Mouse (Mus musculus): ENCODE results near the gene Vsx2.
"Not testable (repeated sequence)": the region's sequence is repeated elsewhere in the genome, so short reads cannot be mapped to it uniquely, and the experiment has no call there.

Vsx2 gene

DNA sequence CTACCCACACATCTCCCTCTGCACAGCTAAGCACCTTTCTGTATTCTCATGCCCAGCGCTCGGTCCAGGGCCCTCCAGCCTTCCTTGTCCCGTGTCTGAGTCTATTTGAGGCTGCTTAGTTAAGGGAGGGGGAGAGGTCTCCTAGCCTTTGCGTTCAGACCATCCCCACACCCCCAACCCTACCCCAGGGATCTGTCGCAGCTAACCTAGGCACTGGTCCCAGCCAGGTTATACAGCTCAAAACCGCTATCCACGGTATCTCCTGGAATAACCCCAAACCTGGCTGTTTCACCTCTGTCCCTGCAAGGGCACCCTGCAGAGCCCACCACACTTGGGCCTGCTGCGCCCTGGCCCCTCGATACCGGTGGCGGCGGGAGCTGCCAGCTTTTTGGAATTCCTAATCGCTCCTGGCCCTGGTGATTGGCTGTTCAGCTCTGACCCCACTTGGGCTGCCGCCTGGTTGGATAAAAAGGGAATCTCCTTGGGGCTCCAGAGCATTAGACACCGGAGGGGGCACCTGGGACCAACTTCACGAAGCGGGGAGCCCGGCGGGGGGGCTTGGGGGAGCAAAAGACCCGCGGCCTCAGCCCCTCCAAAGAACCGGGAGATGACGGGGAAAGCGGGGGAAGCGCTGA is at the start of gene Vsx2:
Gene Vsx2, plus strand, starts transcription at position 427 of the 635 bp plus-strand sequence.
- DNase-seq (ENCODE audit: low read depth, low spot score), result no peak

- no peak for DNase-seq (ENCODE audit: low read depth, low spot score)
Measured at GRCm38 (mm10) chr12:84523728-84524127, 45.8 kb upstream of the Vsx2 start.

GRCm38 (mm10) chr12:84524147-84525050 is 45.2 kb upstream of the Vsx2 start:
- no peak for DNase-seq (ENCODE audit: low read depth, low spot score)

DNA sequence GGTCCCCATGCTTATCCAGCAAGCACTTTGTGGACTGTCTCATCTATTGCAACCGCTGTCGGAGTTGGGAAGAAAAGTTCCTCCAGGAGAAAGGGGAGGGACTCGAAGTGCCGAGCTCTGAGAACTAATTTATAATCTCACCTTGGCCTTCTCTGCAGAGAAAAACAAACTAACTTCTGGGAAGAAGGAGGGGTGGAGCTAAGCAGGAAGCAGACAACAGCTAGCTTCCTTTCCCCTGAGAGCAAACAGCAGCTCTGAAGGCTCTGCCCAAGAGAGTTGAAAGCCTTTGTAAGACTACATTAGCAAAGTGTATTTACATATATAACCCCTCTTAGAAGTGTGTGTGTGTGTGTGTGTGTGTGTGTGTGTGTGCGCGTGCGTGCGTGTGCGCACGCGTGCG is 44.1 kb upstream of the Vsx2 start:
- no peak for DNase-seq (ENCODE audit: low read depth, low spot score)

- no peak for DNase-seq (ENCODE audit: low read depth, low spot score)
Measured at GRCm38 (mm10) chr12:84530426-84530825, 39.1 kb upstream of the Vsx2 start.

DNA sequence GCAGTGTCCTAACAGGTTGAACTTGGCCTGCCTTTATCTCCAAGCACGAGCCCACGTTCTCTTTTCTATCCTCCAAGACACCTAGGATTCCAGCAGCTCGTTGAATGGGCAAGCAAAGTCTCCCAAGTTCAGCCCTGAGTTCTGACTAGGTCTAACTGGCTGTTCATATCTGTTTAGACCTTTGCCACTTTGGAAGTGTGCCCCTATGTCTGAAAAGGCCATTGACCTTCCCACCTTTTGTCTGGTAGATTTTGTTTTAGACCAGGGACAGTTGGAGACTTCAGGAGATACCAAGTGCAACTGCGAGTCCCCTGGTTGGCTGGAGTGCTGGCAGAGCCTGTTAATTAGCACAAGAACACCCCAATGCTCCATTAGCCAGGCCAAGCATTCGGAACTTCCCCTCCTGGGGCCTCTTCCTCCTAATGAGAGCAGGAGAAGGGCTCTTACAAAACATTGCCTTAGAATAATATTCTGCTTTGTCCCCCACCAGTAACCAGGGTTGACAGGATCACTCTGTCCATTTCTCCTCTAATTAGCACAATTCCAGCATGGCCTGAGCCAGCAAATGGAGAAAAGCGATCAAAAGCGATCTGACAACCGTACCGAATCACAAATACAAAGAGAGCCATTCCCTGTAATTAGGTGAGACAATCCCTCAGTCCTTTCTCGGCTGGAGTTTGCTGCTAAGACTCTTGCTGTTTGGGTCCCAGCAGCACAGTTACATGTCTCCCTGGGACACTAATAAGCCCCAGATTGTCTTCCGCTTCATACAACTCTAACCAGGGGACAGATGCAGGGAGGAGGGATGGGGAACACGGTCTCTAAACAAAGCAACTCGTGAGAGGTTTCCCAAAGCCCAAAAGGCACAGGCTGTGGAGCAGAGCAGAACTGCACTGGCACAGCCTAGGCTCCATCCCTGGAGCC is 37.4 kb upstream of the Vsx2 start:
- DNase-seq (ENCODE audit: low read depth, low spot score), result no peak

DNA sequence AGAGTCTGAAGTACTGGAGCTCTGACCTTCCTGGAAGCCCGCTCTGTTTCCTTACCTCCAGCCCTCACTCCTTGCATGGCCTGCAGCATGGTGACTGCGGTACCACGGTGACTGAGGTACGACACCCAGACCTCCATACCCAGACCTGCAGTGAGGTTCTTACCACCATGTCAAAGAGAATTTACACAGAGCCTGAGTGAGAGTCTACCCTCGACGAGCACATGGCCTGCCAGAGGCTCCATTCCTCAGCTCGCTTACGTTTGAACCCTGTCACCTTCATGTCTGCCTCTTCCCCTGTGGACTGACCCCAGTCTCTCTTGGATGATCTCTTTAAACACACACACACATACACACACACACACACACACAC is 36.7 kb upstream of the Vsx2 start:
- DNase-seq (ENCODE audit: low read depth, low spot score), result no peak

- DNase-seq (ENCODE audit: low read depth, low spot score), result no peak
Measured at GRCm38 (mm10) chr12:84533706-84534486, 35.7 kb upstream of the Vsx2 start.

- not testable (repeated sequence) for DNase-seq (ENCODE audit: low read depth, low spot score)
Measured at GRCm38 (mm10) chr12:84539537-84539936, 30.0 kb upstream of the Vsx2 start.

DNA sequence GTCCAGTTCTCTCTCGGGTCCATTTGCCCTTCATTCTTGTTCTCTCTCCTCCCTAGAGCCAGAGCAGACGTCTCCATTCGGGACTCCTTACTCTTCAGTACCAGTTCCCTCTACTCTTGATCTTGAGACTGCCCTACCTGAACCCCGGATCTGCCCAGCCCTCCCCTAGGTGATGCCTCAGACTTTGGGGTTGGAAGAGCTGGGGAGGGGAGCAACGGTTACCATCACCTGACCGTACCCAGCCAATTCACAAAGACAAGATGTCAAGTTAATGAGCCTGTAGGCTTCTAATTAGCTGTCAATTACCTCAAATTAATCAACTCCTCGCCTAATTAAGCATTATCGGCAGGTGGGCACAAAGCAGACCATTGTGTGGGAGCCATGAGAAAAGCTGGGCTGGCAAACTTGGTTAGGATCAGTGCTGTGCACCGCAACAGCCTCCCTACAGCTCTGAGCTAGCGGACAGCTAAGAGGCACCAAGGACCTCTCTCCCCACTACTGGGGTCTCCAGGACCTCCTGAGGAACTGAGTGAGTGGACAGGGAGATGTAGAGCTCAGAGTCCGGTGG is 28.1 kb upstream of the Vsx2 start:
- no peak for DNase-seq (ENCODE audit: low read depth, low spot score)

DNA sequence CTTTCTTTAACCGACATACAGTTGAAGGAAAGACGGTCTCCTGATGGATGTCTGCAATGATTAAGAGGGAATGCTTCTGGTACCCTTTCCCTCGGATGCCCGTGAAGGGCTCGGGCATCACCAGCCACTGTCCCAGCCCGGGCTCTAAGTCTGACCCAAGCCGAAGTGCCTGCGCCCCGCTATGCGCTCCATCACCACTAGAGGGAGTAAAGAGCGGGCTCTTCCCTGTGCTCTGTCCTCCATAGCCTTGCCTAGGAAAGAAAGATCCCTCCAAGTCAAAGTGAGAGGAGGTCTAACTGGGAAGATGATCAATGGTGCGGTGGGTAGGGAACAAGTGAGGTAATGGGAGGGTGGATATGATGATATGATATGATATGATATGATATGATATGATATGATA is 23.5 kb upstream of the Vsx2 start:
- no peak for DNase-seq (ENCODE audit: low read depth, low spot score)

DNA sequence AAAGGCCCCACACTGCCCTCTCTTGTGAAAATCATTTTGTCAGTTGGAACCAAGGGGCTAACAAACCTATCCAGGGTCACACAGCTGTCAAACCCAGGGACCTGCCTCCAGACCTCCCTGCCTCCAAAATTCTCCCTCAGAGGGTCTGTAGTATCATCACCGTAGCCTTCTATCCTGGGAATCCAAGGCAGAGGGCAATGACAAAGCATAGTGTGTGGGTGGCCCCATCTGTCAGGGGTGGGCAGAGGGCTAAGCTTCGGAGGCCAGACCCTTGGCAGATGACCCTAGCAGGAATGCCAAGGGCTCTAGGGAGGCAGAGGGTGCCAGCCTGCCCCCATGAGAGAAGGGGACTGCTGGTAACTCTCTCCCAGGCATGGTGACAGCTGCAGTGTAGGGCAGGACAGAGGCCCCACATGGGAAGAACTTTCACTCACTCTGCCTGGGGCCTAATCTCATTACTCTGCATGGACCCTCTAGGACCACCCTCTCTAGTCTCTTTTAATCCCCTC is 22.9 kb upstream of the Vsx2 start:
- no peak for DNase-seq (ENCODE audit: low read depth, low spot score)

DNA sequence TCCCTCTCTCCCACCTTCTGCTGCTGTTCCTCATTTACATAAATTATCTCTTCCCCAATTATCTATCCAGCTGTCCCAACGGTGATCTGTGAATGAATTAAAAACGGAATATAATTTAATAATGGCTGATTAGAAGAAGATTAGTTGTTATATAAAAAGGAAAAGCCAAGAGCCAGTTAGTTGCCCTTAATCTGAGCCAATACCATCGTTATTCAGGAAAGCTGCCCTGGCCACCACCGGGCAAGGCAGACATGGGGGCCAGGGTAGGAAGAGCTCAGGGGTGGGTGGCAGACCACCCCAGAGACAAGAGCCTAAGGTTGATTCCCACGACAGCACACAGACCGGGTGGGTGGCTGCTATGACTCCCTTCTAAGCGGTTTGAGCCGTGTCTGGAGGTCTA is 21.3 kb upstream of the Vsx2 start:
- no peak for DNase-seq (ENCODE audit: low read depth, low spot score)

DNA sequence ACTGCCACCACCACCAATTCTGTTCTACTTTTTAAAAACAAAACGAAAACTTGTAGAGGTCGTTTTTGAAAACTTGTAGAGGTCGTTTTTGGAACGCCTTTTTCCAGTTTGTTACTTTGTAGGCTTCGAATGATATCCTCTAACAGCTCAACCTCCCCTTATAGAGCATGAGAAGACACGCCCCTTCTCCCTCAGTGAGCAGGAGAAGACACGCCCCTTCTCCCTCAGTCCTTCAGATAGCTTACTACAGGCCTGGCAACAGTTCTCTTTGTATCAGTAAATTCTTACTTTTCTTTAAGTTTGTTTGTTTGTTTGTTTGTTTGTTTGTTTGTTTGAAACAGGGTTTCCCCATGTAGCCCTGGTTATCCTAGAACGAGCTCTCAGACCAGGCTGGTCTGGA is 14.3 kb upstream of the Vsx2 start:
- DNase-seq (ENCODE audit: low read depth, low spot score), result no peak

GRCm38 (mm10) chr12:84562558-84562957 is 7.0 kb upstream of the Vsx2 start:
- DNase-seq (ENCODE audit: low read depth, low spot score), result no peak

DNA sequence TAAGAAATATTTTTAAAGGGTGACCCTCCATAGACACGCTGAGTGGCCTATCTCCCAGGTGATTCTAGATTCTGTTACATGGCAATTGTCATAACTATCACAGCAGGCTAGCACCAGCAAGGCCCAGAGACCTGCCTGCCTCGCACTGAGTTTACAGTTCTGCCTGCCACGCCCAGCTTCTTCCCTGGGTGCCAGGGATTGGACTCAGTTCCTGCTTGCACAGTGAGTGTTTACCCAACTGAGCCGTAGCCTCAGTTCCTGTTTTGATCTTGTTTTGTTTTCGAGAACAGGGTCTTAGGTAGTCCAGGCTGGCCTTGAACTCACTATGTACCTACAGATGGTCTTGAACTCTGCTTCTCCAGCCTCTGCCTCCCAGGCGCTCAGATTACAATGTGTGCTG is 2.0 kb upstream of the Vsx2 start:
- no peak for DNase-seq (ENCODE audit: low read depth, low spot score)

GRCm38 (mm10) chr12:84569976-84570693 is 573 bp downstream of the Vsx2 start:
- DNase-seq (ENCODE audit: low read depth, low spot score), result no peak

DNA sequence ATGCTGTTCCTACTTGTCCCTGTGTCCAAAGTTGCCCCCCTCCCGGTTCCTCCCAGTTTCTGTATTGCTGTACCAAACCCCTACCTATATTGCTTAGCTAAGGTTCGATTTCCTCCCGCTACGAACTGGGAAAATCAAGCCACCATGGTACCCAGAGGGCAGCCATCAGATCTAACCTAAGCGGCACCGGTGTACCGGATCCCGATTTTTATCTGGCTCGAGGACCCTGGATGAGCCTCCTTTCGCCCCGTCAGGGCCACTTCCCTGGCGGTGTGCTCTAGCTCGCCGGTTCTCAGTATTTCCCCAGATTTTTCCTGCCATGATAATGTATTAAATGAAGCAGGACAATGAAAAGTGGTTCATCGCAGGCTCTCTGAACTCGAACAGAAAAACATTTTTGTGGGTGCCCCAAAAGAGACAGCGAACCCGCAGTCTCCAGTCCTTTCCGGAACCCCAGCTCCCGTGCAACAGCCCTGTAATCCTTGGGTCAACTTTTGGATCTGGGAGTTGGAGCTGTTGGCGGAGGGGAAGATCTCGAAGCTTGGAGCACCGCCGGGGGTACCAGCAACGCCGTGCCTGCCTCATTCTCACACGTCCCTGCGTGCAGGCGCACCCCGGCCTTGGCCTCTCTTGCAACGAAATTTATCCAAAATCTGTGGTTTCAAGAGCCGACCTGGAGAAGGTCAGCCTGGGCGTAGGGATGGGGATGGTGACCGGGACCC is 1.3 kb downstream of the Vsx2 start:
- no peak for DNase-seq (ENCODE audit: low read depth, low spot score)
